Mouse (Mus musculus): Measurements from ENCODE around the gene Parp6. TPM values are rescaled to one million over a fixed set of nuclear protein-coding genes. Genes with fewer than 3 reads are reported as not detected.

The Parp6 gene
- total RNA-seq, 2 experiments from 2014 or later = 18.5 to 22.2 TPM

DNA sequence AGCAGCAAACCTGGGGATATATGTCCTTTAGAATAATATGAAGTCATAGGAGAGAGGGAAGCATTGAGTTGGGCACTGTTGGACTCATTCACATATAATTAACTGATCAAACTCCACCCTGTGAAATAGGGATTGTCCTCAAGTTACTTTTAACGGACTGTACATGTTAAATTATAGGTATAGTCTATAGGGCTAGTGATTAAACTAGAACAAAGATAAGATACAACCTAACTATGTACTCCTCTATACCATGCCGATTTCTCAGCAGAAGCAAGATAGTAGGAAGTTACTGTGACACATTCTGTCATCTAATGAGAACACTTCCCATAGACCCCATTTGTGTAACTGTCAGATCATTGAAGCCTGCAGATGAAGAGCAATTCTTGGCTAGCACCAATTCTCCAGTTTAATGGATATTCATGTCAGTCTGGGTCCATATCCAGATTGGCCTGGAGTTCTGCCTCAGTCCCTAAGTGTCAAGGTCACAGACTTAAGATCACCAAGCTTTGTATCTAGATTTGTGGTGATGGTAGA, 37.4 kb downstream of the Parp6 start:
- intact Hi-C loops (cut with DNase I) = no loop called here

GRCm38 (mm10) chr9:59655958-59656634, 39.0 kb downstream of the Parp6 start, which contains the start of gene Pkm:
Pkm (plus strand) TSS chr9:59656368.
- intact Hi-C loops (cut with DNase I) = loop anchor here (2.0 to 5.0 kb wide), 2 partner anchors 23 to 39 kb away; partner anchors contain the start of gene Parp6
- peak; percentile 94 to 95 for DNase-seq

More for the DNA sequence above, 37.4 kb downstream of the Parp6 start:
- DNase-seq = no peak

DNA sequence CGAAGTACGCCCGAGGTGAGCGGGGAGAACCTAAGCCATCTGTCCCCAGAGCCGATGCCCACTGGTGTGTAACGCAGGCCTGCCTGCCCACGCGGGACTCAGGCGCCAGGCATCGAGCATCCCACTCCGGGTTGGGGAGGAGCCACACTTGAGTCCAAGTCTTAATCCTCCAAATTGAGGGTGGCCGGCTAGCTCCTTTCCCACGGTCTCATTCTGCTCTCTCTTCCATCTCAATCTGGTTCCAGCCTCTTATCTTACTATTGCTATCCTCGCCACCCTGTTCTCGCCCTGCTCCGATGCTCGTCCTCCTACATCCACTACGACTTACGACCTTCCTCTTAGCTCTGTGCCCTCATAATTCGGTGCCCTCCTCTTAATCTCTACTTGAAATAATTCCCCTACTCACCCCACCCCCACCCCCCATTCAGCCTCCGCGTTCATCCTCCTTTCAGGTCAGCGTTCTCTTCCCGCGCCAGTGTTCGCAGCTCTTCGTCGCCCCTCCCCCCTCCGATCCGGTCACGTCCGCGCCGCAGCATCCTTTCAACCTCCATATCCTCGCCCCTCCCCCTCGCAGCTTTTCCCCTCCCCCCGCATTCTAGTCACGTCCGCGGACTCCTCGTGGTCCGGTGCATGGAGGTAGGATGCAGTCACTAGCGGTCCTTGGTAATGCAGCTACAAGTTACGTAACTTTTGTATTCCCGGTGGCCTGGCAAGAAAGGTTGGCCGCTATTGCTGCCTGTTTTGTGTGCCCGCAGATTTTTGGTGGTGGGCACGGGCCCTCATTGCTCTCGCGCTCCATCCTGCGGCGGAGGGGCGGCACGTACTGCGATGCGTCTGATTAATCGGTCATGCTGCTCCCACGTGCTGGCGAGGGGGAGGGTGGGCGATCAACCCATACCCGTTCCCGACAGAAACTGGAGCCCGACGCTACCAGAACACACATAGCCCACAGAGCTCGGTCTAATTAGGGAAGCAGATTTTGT, 39.8 kb downstream of the Parp6 start:
- DNase-seq = peak; percentile 82
- intact Hi-C loops (cut with DNase I) = loop anchor here (2.0 to 5.0 kb wide), 2 partner anchors 22 to 40 kb away; partner anchors contain the start of gene Parp6

- DNase-seq = no peak
- intact Hi-C loops (cut with DNase I) = loop anchor here (5.0 kb wide), 1 partner anchor 41 kb away; the partner anchor contains the start of gene Parp6
Observed at GRCm38 (mm10) chr9:59658146-59658545, 41.1 kb downstream of the Parp6 start.

DNA sequence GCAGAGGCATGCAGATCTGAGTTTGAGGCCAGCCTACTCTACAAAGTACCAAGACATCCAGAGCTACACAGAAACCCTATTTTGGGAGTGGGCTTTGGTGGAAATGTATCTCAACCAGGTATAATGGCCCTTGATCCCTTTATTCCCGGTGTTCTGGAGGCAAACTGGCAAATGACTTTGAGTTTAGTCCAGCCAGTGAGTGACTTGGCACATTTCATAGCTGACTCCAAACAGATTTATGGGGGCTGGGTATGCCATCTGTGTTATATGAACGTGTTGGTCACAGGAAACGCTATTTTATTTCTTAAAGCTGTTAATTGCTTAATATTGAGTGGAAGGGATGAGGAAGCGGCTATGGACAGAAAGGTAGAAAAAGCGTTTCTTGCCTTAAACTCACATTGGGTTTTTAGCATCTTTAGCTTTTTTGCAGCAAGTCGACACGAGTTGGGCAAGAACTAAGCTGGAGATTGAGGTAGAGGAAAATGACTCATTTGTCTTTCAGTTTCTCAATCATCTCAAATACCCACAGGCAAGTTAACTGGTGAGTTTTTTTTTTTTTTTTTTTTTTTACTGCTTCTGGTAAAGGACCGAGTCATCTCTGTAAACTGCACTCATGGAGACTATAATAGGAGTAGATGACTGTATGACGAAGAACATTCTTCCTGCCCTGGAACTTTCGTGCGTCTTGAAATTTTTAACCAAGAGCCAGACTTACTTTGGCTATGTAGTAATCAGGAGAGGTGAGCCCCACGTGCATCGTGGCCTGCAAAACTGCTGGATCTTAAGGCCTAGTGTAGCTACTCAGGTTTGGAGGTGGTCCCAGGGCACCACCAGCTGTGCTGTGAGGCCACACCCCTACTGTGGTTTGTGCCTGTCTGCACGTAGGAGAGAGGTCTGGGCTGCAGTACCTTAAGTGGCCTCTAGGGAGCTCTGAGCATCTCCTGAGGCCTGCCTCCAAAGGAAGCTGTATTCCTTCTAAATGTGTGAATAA, 42.2 kb downstream of the Parp6 start:
- peak; percentile 83 to 90 for DNase-seq
- intact Hi-C loops (cut with DNase I) = loop anchor here (5.0 kb wide), 1 partner anchor 42 kb away; the partner anchor contains the start of gene Parp6

GRCm38 (mm10) chr9:59660421-59660820, 43.3 kb downstream of the Parp6 start:
- intact Hi-C loops (cut with DNase I) = no loop called here
- peak; percentile 59 to 60 for DNase-seq

DNA sequence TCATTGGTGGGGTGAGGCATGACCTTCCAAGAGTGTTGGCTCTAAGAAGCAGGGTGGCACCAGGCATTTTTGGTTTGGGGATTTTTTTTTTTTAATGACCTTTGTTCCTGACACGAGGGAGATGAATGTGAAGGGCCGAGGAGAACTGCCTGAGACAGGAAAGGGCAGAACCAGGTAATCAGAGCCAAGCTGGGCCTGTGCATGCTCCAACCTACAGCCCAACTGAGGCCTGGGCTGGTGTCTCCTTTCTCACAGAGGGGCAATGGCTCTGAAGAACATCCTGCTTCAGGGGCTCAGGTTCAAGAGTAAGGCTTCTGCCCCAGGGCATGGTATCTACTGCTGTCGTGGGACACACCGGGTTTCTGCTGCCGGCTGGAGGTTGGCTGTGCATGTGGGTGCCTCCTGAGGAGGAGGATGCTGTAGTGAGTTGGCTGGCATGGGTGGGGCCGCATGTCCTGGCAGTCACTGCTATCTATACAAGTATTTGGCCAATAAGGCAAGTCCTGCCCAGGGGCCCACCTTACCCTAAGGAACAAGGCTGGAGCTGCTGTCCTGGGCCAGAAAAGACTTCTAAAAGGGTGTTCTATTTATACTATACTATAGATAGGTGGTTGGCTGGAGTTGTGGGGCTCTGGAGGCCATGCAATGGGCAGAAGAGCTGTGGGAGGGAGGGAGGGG, 44.4 kb downstream of the Parp6 start:
- DNase-seq = no peak
- intact Hi-C loops (cut with DNase I) = no loop called here

DNA sequence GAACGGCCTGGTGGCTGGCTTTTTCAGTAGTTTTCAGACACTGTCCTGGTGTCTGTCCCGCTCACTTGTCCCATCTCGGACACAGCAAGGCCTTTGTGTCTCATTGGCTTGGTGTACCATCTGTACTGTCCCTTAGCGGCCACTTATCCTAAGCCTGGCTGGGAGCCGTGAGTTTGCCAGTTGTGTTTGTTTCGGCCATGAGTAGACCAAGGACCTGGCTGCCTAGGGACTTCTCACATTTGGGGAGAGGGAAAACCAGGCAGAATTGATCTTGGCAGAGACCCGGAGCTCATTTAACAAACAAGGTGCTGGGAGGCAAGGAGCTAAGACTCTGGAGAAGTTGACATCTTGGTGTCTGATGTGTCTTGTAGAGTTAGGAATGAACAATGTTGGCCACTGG, 46.1 kb downstream of the Parp6 start:
- DNase-seq = no peak
- intact Hi-C loops (cut with DNase I) = no loop called here

GRCm38 (mm10) chr9:59663957-59664356, 46.9 kb downstream of the Parp6 start:
- no peak for DNase-seq
- intact Hi-C loops (cut with DNase I) = no loop called here

- intact Hi-C loops (cut with DNase I) = no loop called here
- no peak for DNase-seq
Observed at GRCm38 (mm10) chr9:59664664-59665256, 47.7 kb downstream of the Parp6 start.

DNA sequence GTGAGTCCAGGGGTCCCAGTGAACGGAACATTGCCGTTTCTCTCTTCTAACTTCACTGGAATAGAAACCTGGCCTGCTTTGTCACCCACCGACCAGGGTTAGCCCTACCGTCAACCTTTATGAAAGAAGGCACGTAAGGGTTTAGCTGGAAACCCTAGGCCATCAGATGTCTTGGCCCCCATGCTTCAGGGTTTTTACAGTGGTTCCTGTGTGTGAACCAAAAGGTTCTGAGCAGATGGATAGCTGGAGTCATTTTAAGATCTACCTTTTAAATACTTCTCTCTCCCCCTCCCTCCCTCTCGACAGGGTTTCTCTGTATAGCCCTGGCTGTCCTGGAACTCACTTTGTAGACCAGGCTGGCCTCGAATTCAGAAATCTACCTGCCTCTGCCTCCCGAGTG, 48.9 kb downstream of the Parp6 start:
- intact Hi-C loops (cut with DNase I) = no loop called here
- DNase-seq = no peak

DNA sequence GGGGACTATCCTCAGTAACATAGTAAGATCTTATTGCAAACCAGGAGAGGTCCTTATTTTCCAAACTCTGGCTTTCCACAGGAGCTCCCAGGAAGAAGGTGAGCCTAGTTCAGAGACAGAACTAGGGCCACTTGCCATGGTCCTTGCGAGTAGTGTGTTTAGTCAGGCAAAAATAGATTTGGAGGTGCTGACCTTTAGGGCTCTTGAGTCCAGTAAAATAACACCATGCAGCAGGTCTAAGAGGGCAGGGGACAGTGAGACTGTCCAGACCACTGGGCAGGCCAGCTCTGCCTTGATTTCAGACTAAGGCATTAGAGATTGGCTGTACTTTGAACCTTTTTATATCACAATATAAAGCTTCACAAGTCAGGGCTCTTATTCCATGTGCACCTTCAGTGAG, 49.7 kb downstream of the Parp6 start:
- intact Hi-C loops (cut with DNase I) = no loop called here
- DNase-seq = no peak

GRCm38 (mm10) chr9:59667250-59667649, 50.2 kb downstream of the Parp6 start:
- DNase-seq = peak in 1 of 2 experiments; percentile 54
- intact Hi-C loops (cut with DNase I) = no loop called here

DNA sequence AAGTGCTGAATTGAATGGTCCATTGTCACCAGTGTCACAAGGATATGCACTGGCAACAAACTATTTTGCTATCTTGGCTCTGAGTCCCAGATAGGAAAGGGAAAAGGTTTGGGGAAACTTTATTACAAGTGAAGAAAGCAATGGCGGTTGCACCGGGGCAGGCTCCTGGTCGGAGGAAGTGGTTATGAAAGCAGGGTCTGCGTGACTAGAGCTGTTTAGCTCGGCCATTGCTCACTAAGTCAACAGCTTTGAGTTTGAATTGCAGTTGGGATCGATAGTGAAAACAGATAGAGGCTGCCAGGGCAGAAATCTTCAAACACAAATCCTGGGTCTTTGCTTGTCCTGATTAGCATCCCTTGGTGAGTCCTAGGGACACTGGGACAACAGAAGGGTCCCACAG, 50.8 kb downstream of the Parp6 start:
- no peak for DNase-seq
- intact Hi-C loops (cut with DNase I) = no loop called here

- no peak for DNase-seq
- intact Hi-C loops (cut with DNase I) = no loop called here
Observed at GRCm38 (mm10) chr9:59668473-59668872, 51.4 kb downstream of the Parp6 start.

- intact Hi-C loops (cut with DNase I) = no loop called here
- DNase-seq = no peak
Observed at GRCm38 (mm10) chr9:59669172-59669571, 52.1 kb downstream of the Parp6 start.

DNA sequence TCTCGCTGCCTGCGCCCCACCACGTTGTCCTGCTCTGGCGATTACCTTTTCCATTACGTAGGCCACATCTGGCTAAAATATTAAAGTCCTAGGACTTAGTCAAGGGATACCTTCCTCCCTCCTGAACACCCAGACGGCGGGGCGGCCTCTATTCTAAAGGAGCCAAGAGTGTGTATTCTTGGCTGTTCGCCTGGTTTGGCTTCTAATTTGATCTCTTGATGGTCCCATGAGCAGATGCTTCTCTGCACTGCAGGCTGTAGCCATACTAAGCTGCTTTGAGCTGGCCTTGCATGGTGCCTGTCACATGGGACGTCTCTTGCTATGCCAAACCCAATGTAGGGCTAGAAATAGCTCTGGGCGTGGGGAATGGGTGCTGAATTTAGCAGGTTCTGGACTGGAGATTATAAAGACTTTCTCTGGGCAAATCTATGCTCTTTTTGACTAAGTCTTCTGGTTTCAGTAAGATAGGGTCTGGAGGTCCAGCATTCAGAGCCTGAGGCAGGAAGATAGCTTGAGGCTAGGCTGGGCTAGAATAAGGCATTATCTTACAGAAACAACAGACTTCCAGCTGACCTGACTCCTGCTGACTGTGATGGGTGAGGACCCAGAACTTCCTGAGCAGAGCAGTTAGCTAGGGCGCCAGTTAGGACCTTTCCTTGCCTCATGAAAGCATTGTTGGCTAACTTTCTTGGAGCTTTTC, 55.3 kb downstream of the Parp6 start:
- intact Hi-C loops (cut with DNase I) = loop anchor here (5.0 kb wide), 1 partner anchor 105 kb away; no protein-coding TSS in a partner anchor
- DNase-seq = peak; percentile 55 to 68

DNA sequence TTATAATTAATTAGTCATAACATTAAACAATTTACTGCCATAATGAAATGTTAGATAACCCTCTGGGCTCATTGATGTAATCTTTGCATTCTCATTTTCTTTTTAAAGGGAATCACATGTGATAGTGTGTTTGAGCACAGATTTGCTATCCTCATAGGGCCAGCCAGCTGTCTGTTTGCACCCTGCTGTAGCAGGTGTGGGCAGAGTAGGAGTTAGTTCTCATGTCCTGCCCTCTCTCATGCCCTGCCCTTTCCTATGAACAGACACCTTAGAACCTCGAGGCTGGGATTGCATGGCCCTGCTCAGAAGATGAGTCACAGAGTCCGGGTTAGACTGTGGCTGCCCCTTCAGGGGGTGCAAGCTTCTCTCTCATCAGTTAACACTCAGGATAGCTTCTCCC, 56.3 kb downstream of the Parp6 start:
- no peak for DNase-seq
- intact Hi-C loops (cut with DNase I) = loop anchor here (5.0 kb wide), 1 partner anchor 106 kb away; no protein-coding TSS in a partner anchor

Data from heart, postnatal 14 days (tissue).